Mouse (Mus musculus): ENCODE results near the gene Pycr2. TPM values are rescaled to one million over a fixed set of nuclear protein-coding genes. Genes with fewer than 3 reads are reported as not detected.

The Pycr2 gene
- polyA plus RNA-seq, 1 experiment from 2014 or later = 113 TPM

DNA sequence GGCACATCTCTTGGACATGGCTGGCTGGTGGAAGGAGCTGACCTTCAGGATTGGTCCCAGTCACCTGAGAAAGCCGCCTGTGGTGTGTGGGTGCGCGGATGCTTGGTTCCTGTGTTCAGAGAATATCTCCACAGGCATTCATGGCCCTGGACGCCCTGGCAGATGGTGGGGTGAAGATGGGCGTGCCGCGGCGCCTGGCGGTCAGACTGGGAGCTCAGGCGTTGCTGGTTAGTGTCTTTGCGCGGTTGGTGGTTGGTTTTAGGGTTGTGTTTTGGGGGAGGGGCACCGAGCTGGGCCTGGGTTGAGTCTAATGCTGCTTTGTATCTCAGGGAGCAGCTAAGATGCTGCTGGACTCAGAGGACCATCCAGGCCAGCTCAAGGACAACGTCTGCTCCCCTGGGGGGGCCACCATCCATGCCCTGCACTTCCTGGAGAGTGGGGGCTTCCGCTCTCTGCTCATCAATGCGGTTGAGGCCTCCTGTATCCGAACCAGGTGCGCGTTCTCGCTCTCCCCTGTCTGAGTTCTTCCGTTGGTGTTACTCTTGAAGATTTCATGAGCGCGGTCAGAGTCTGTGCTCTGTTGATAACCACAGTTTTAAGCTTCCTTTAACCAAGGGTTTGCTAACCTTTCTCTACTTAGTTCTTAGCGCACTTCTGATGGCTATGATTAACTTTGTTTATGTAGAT, 2.5 kb downstream of the Pycr2 start:
- no peak for ATAC-seq (ENCODE audit: low FRiP score, low read depth)
- Histone ChIP-seq H3K9me3 (no peaks in the 10 kb centered on the region), H3K27ac (no peak overlapping the region), H3K27me3 (no peaks in the 10 kb centered on the region), H3K36me3 (peaks cover 38% of the 10 kb centered on the region), H3K4me2 (replicated peaks) (0 out of 2 replicates have a peak overlapping the region, but pooled peaks have one; percentile 3), H3K9ac (no peak overlapping the region), H3K4me1 (peaks cover 29% of the 10 kb centered on the region), H3K4me3 (no peak overlapping the region)
- WGBS = 89% methylated on average over 24 of the region's 24 CpGs

DNA sequence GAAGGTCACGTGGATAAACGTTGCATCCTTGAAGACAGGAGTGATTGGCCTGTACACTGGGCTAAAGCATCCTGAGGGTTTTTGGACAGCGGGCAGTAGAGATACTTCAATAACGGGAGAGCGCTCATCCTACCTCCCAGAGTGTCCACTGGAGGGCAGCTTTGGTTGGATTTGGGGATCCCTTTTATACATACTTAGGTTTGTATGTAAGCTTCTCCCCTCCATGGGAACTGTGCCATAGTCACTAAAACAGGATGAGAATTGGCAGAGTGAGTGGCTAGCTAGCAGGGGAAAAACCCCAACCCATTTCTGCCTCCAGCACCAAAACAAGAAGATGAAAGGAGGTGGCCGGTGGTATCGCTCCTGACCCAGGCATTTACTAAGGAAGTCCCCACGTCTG, 7.0 kb downstream of the Pycr2 start:
- 0 out of 2 replicates have a peak, but pooled peaks have one; percentile 6 for ATAC-seq (ENCODE audit: low FRiP score, low read depth)

DNA sequence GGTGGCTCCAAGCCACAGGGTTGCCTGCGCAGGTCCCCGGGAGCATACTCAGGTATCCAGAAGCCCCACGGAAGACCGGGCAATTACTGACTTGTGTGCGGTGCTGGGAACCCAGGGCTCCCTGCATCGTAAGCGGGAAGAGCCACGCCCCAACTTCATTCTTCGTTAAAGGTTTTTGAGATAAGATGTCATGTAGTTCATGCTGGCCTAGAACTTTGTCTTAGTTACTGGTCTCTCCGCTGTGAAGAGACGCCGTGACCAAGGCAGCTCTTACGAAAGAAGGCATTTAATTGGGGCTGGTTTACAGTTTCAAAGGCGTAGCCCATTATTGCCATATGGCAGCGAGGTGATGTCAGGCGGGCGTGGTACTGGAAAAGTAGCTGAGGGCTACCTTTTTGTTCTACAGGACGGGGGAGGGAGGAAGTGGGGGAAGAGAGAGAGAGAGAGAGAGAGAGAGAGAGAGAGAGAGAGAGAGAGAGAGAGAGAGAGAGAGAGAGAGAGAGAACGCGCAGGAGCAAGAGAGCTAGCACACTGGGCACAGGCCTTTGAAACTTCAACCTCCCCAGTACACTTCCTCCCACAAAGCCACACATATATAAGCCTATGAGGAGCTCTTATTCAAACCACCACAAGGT, 7.7 kb downstream of the Pycr2 start:
- Histone ChIP-seq H3K4me3 (0 out of 2 replicates have a peak overlapping the region, but pooled peaks have one; percentile 7), H3K27ac (peak overlapping the region; percentile 28; the same call in 1 of the 2 replicates), H3K4me1 (peaks cover 35% of the 10 kb centered on the region), H3K4me2 (replicated peaks) (peak overlapping the region; percentile 51), H3K27me3 (no peaks in the 10 kb centered on the region), H3K9ac (no peak overlapping the region), H3K9me3 (no peaks in the 10 kb centered on the region), H3K36me3 (peaks cover 26% of the 10 kb centered on the region)
- 31% methylated on average over 20 of the region's 20 CpGs for WGBS
- peak; percentile 10; the same call in 1 of the 2 replicates for ATAC-seq (ENCODE audit: low FRiP score, low read depth)

More for the DNA sequence above, 7.0 kb downstream of the Pycr2 start:
- peaks cover 32% of the 10 kb centered on the region for H3K36me3 ChIP-seq
- peak overlapping the region; percentile 51 for H3K4me2 ChIP-seq (replicated peaks)
- no peaks in the 10 kb centered on the region for H3K9me3 ChIP-seq
- no peak overlapping the region for H3K9ac ChIP-seq
- H3K27ac ChIP-seq = peak overlapping the region; percentile 28; the same call in 1 of the 2 replicates
- peaks cover 40% of the 10 kb centered on the region for H3K4me1 ChIP-seq
- 0 out of 2 replicates have a peak overlapping the region, but pooled peaks have one; percentile 7 for H3K4me3 ChIP-seq
- WGBS = 48% methylated on average over 8 of the region's 8 CpGs
- H3K27me3 ChIP-seq = no peaks in the 10 kb centered on the region

DNA sequence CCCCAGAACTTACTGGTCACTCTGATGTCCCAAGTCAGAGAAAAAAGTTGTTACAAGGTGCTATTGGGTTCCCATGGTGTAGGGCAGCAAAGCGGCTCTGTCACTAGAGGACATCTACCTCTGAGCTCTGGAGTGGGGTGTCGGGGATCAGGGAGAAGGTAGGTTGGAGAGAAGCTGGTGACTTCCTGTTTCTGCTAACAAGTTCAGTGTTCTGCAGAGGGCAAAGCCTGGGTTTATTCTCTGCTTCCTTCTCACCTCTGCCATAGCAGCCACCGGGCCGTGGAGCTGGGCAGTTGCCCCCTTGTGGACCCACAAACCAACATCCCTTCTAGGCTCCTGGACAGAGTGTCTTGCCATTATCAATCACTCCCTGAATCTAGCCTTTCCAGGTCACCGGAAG, 8.7 kb downstream of the Pycr2 start:
- Histone ChIP-seq H3K4me1 (peaks cover 35% of the 10 kb centered on the region), H3K27ac (peak overlapping the region; percentile 69; the same call in 1 of the 2 replicates), H3K27me3 (no peaks in the 10 kb centered on the region), H3K9me3 (no peaks in the 10 kb centered on the region), H3K9ac (no peak overlapping the region), H3K36me3 (peaks cover 15% of the 10 kb centered on the region), H3K4me2 (replicated peaks) (no peak overlapping the region), H3K4me3 (no peak overlapping the region)
- 79% methylated on average over 5 of the region's 5 CpGs for WGBS
- ATAC-seq (ENCODE audit: low FRiP score, low read depth) = no peak

DNA sequence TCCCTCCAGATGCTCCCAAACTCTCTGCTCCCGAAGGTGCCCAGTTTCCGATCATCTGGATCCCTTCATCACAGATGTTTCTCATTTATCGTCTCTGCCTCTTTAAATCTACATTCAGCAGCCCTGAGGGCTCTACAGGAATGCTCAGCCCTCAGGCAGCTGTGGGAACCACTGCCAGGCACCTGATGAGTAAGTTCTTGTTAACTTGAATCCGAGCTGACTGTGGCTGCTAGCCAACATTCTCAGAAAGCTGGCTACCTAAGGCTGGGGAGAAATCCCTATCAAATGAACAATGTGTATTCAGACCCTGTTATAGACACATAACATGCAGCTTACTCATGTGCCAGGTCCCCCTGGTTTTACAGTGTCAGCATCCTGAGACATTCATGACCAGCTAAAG, 9.7 kb downstream of the Pycr2 start:
- peaks cover 5% of the 10 kb centered on the region for H3K36me3 ChIP-seq
- ATAC-seq (ENCODE audit: low FRiP score, low read depth) = peak; percentile 86
- H3K4me3 ChIP-seq = no peak overlapping the region
- H3K27me3 ChIP-seq = no peaks in the 10 kb centered on the region
- peaks cover 35% of the 10 kb centered on the region for H3K4me1 ChIP-seq
- no peaks in the 10 kb centered on the region for H3K9me3 ChIP-seq
- H3K9ac ChIP-seq = no peak overlapping the region
- 9% methylated on average over 4 of the region's 4 CpGs for WGBS
- peak overlapping the region; percentile 69; the same call in 1 of the 2 replicates for H3K27ac ChIP-seq
- H3K4me2 ChIP-seq (replicated peaks) = no peak overlapping the region

DNA sequence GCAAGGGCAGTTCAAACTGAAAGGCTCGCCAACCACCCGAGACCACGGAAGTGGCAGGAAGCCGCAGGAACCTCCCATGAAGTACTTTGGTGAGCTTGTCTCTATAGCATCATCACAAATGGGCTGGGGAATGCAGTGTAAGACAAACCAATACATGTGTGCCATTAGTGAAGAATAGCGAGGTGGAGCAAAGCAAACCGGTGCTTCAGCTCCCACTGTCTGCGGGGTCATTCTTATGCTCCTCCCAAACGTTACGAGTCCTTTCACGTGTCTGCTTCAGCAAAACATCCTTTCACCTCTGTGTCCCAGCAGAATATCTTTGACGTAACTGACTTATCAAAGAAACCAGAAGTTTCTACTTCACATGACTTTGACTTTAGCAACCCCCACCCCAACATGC, 12.3 kb downstream of the Pycr2 start:
- WGBS = 90% methylated on average over 11 of the region's 11 CpGs
- no peak for ATAC-seq (ENCODE audit: low FRiP score, low read depth)
- Histone ChIP-seq H3K27ac (no peak overlapping the region), H3K9ac (no peak overlapping the region), H3K4me1 (peaks cover 28% of the 10 kb centered on the region), H3K27me3 (no peaks in the 10 kb centered on the region), H3K36me3 (no peaks in the 10 kb centered on the region), H3K9me3 (no peaks in the 10 kb centered on the region), H3K4me3 (no peak overlapping the region), H3K4me2 (replicated peaks) (no peak overlapping the region)

DNA sequence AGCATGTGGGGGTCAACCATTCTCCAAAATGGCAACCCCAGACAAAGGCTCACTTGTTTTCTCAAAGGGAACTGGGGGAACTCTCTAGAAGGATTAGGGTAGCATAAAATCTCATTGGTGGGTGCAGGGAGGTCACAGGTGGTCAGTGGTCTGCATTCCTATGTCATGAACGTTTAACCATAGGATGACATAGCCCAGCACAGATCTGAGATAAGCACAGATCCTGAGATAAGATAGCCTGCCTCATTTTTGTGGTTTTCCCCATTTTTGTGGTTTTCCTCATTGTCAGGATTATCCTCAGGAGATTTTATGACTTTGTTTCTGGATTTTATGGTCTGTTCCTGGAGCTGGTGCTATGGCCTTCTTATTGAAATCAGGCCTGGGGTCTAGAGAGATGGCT, 13.0 kb downstream of the Pycr2 start:
- no peak overlapping the region for H3K4me3 ChIP-seq
- 31% methylated on average over 1 of the region's 1 CpGs for WGBS
- peaks cover 24% of the 10 kb centered on the region for H3K4me1 ChIP-seq
- H3K27me3 ChIP-seq = no peaks in the 10 kb centered on the region
- H3K36me3 ChIP-seq = no peaks in the 10 kb centered on the region
- H3K27ac ChIP-seq = no peak overlapping the region
- H3K4me2 ChIP-seq (replicated peaks) = no peak overlapping the region
- H3K9ac ChIP-seq = no peak overlapping the region
- ATAC-seq (ENCODE audit: low FRiP score, low read depth) = no peak
- no peaks in the 10 kb centered on the region for H3K9me3 ChIP-seq

DNA sequence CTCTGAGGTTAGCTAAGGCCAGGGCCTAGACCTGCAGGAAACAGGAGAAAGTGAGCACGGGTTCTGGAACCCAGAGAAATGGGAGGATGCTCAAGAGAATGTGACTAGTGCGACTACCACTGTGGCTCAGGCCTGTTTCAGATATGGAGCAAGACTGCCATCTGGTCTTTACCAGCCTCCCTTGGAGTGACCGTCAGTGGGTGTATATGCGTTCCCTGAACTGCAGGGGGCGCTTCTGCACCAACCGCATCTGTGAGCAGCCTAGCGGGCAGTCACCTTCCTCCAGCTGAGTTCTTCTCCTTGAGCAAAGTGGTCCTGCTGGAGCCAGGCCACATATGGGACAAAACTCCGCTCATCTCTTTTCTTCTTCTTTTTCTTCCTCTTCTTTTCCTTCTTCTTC, 15.6 kb downstream of the Pycr2 start:
- no peak for ATAC-seq (ENCODE audit: low FRiP score, low read depth)
- Histone ChIP-seq H3K4me2 (replicated peaks) (no peak overlapping the region), H3K4me1 (no peaks in the 10 kb centered on the region), H3K36me3 (no peaks in the 10 kb centered on the region), H3K4me3 (no peak overlapping the region), H3K27me3 (no peaks in the 10 kb centered on the region), H3K9me3 (no peaks in the 10 kb centered on the region), H3K27ac (no peak overlapping the region), H3K9ac (no peak overlapping the region)
- WGBS = 31% methylated on average over 8 of the region's 8 CpGs

DNA sequence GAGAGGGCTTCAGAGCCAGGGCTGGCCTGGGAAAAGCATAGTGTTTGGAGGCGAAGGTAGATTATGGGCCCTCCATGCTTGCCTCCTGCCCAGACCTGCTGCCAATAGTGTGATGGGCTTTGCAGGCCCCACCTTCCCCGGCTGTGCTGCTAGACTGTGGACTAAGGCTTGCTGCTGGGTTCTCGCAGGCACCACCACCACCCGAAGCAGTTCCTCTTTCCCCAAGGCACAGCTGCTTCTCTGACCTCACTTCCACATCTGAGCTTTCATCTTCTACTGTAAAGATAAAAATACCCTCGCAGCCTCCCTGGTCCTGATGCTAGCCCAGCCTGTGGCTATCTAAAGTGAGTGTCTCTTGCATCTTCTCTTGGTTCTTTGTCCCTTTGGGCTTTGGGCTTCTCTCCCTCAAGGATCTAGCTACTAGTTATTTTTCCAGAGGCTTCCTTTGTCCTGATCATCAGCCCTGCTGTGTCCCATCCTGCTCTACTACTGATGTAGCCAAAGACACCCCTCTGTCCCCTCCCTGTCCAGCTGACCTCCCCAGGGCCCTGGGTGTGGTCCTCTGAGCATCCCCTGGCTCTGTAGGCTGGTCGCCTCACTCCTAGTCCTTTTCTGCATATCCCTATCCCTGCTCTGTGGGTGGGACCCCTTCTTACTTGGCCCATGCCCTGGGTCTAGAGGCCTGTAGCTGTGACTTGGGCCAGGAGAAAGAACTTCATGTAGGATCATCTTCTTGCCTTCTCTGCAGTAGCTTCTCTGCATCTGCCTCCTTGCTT, 18.4 kb downstream of the Pycr2 start:
- WGBS = 53% methylated on average over 6 of the region's 6 CpGs
- Histone ChIP-seq H3K36me3 (no peaks in the 10 kb centered on the region), H3K9ac (no peak overlapping the region), H3K4me3 (no peak overlapping the region), H3K9me3 (no peaks in the 10 kb centered on the region), H3K27ac (no peak overlapping the region), H3K4me2 (replicated peaks) (no peak overlapping the region), H3K4me1 (no peaks in the 10 kb centered on the region), H3K27me3 (peaks cover 2% of the 10 kb centered on the region; the same call in 1 of the 2 replicates)
- no peak for ATAC-seq (ENCODE audit: low FRiP score, low read depth)

DNA sequence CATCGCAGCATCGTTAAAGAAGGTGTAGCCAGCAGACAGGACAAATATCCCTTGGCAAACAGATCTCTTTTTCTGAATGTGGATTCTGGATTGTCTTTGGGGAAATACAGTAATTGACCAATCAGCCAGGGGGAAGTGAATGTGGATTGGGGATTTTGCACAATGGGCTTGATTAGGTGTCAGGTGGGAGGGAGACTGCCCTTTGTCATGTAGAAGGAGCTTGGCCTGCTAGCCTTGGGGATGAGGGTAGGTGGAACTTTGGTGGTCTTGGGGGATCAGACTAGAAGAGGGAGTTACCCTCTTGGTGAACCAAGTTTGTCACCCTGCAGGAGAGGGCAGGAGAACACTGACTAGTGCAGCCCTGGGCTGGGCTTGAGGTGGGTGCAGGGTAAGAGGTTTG, 20.6 kb downstream of the Pycr2 start:
- peaks cover 15% of the 10 kb centered on the region; the same call in 1 of the 2 replicates for H3K27me3 ChIP-seq
- no peak overlapping the region for H3K27ac ChIP-seq
- ATAC-seq (ENCODE audit: low FRiP score, low read depth) = no peak; the same call in 1 of the 2 replicates
- H3K36me3 ChIP-seq = no peaks in the 10 kb centered on the region
- H3K9me3 ChIP-seq = no peaks in the 10 kb centered on the region
- H3K4me1 ChIP-seq = no peaks in the 10 kb centered on the region
- 32% methylated on average over 2 of the region's 2 CpGs for WGBS
- no peak overlapping the region for H3K9ac ChIP-seq
- H3K4me3 ChIP-seq = no peak overlapping the region
- no peak overlapping the region for H3K4me2 ChIP-seq (replicated peaks)

DNA sequence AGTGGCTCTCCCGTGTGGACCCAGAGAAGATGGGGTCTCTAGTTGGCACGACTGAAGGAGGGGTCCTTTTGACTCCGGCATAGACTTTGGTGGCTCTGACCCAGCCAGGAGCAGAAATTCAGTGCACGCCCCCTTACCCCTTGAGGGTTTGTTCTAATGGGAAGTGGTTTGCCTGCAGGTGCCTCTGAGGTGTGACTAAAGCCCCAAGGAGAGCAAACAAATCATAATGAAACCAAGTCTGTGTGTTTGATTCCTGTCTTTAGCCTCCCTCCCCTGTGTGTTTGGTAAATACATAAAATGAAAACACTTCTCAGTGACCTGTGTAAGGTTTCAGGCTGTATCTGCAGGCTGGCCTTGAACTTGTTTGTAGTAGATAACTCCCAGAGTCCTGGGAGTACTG, 22.2 kb downstream of the Pycr2 start:
- no peak for ATAC-seq (ENCODE audit: low FRiP score, low read depth)
- Histone ChIP-seq H3K4me3 (no peak overlapping the region), H3K36me3 (no peaks in the 10 kb centered on the region), H3K27ac (no peak overlapping the region), H3K27me3 (peaks cover 16% of the 10 kb centered on the region), H3K9me3 (no peaks in the 10 kb centered on the region), H3K4me2 (replicated peaks) (no peak overlapping the region), H3K4me1 (no peaks in the 10 kb centered on the region), H3K9ac (no peak overlapping the region)
- WGBS = 55% methylated on average over 4 of the region's 4 CpGs

DNA sequence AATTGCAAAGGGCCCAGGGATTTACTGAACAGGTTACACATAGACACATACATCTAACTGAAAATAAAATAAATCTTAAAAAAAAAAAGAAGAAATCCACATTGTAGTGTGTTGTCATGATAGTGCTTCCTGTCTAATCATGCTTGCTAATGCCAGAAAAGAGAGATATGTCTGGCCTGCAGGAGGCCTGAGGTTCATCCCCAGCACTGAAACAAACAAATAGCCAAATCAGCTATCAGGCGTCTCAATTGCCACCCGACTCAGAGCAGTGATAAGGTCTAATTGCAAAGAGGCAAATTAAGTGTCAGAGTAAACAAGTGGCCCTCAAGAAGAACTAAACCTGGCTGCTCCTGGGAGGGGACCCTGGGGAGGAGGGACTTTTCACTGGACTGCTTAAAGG, 25.5 kb downstream of the Pycr2 start:
- H3K27ac ChIP-seq = no peak overlapping the region
- no peaks in the 10 kb centered on the region for H3K4me1 ChIP-seq
- no peak overlapping the region for H3K4me2 ChIP-seq (replicated peaks)
- 16% methylated on average over 2 of the region's 2 CpGs for WGBS
- H3K4me3 ChIP-seq = no peak overlapping the region
- H3K9me3 ChIP-seq = no peaks in the 10 kb centered on the region
- peaks cover 41% of the 10 kb centered on the region for H3K27me3 ChIP-seq
- no peaks in the 10 kb centered on the region for H3K36me3 ChIP-seq
- no peak overlapping the region for H3K9ac ChIP-seq
- no peak for ATAC-seq (ENCODE audit: low FRiP score, low read depth)

Data from limb, embryonic 13.5 days (tissue).